Mouse (Mus musculus): ENCODE measurements around the gene Gm21860.

Gm21860 gene

DNA sequence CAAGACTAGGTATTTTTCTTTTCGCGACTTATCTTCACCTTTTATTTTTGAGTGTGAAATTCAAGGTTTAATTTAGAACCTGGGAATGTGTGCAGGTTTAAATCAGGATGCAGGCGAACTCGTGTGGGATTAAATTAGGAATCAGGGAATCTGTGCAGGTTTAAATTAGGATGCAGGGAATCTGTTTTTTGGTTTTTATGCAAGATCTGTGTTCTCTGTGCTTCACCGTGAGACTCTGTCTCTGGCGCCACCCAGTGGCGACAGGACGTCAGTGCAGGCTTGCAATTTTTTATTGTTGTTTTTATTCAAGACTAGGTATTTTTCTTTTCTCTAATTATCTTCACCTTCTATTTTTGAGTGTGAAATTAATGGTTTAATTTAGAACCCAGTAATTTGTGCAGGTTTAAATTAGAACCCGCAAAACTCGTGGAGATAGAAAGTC is 22.5 kb downstream of the Gm21860 start:
- WGBS = 55% methylated on average over 10 of the region's 10 CpGs

DNA sequence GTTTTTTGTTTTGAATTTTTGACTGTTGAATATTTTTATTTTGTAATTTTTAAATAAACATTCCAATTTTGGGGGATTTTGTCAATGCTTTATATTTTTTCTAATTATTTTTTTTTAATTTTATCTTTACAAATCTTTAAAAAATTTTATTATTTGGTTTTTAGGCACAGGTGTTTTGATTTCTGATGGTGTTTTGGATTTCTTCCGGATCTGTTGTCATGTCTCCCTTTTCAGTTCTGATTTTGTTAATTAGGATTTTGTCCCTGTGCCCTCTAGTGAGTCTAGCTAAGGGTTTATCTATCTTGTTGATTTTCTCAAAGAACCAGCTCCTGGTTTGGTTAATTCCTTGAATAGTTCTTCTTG is 23.0 kb downstream of the Gm21860 start:
- 68% methylated on average over 1 of the region's 1 CpGs for WGBS

DNA sequence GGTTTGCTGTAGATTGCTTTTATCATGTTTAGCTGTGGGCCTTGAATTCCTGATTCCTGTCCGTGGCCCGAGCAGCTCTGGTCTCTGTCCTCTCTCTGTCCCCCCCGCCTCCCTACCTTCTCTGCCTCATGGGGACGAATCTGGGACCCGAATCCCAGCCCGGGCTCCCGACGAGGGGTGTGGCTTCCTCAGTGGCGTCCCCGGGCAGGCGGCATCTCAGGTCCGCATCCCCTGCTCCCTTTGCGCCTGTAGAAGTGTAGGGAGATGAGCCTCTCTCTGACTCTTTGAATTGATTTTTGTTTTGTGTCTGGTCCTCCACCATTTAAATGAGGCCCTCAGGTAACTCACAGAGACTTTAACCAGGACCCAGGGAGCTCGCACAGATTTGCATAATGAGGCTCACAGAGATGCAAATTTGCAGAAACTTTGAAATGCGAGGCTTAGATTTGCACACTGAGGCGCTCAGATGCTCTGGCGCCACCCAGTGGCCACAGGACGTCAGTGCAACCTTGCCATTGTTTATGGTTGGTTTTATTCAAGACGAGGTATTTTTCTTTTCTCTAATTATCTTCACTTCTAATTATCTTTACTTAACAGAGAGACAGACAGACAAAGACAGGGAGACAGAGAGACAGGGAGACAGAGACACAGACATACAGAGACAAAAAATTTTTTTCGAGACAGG is 23.6 kb downstream of the Gm21860 start:
- WGBS = 66% methylated on average over 20 of the region's 20 CpGs

DNA sequence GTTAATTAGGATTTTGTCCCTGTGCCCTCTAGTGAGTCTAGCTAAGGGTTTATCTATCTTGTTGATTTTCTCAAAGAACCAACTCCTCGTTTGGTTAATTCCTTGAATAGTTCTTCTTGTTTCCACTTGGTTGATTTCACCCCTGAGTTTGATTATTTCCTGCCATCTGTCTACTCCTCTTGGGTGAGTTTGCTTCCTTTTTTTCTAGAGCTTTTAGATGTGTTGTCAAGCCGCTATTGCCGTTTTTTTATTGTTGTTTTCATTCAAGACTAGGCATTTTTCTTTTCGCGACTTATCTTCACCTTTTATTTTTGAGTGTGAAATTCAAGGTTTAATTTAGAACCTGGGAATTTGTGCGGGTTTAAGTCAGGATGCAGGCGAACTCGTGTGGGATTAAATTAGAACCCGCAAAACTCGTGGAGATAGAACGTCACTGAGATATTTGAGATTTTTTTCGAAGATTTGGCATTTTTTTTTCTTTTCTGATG is 24.8 kb downstream of the Gm21860 start:
- WGBS = 61% methylated on average over 12 of the region's 12 CpGs

DNA sequence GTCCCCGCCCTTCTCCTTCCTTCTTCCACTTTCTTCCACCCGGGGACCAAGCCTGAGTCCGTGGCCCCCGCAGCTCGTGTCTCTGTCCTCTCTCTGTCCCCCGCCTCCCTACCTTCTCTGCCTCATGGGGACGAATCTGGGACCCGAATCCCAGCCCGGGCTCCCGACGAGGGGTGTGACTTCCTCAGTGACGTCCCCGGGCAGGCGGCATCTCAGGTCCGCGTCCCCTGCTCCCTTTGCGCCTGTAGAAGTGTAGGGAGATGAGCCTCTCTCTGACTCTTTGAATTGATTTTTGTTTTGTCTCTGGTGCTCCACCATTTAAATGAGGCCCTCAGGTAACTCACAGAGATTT is 25.7 kb downstream of the Gm21860 start:
- 84% methylated on average over 17 of the region's 17 CpGs for WGBS

DNA sequence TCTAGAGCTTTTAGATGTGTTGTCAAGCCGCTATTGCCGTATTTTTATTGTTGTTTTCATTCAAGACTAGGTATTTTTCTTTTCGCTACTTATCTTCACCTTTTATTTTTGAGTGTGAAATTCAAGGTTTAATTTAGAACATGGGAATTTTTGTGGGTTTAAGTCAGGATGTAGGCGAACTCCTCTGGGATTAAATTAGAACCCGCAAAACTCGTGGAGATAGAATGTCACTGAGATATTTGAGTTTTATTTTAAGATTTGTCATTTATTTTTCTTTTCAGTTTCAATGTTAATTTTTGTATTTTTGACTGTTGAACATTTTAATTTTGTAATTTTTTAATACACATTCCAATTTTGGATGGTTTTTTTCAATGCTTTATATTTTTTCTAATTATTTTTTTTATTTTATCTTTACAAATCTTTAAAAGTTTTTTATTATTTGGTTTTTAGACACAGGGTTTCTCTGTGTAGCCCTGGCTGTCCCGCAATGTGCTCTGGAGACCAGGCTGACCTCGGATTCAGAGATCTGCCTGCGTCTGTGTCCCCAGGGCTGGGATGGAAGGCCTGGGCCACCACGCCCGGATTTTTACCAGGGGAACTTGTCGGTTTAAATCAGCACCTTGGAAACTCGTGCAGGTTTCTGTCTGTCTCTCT is 26.2 kb downstream of the Gm21860 start:
- 77% methylated on average over 13 of the region's 13 CpGs for WGBS

DNA sequence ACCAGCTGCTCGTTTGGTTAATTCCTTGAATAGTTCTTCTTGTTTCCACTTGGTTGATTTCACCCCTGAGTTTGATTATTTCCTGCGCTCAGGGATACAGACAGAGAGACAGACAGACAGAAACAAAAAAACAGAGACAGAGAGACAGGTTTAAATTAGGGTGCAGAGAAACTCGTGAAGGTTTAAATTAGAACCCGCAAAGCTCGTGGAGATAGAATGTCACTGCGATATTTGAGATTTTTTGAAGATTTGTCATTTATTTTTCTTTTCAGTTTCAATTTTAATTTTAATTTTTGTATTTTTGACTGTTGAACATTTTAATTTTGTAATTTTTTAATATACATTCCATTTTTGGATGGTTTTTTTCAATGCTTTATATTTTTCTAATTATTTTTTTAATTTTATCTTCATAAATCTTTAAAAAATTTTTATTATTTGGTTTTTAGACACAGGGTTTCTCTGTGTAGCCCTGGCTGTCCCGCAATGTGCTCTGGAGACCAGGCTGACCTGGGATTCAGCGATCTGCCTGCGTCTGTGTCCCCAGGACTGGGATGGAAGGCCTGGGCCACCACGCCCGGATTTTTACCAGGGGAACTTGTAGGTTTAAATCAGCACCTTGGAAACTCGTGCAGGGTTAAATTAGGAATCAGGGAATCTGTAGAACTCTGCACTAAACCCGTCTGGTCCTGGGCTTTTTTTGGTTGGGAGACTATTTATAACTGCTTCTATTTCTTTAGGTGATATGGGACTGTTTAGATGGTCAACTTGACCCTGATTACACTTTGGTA is 27.3 kb downstream of the Gm21860 start:
- 72% methylated on average over 13 of the region's 13 CpGs for WGBS

DNA sequence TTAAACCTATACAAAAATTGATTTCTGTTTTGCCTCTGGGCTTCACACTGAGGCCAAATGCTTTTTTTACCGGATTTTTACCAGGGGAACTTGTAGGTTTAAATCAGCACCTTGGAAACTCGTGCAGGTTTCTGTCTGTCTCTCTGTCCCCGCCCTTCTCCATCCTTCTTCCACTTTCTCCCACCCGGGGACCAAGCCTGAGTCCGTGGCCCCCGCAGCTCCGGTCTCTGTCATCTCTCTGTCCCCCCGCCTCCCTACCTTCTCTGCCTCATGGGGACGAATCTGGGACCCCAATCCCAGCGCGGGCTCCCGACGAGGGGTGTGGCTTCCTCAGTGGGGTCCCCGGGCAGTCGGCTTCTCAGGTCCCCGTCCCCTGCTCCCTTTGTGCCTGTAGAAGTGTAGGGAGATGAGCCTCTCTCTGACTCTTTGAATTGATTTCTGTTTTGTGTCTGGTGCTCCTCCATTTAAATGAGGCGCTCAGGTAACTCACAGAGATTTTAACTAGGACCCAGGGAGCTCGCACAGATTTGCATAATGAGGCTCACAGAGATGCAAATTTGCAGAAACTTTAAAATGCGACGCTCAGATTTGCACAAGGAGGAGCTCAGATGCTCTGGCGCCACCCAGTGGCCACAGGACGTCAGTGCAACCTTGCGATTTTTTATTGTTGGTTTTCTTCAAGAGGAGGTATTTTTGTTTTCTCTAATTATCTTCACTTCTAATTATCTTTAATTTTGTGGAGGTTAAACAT is 28.7 kb downstream of the Gm21860 start:
- 84% methylated on average over 23 of the region's 23 CpGs for WGBS

DNA sequence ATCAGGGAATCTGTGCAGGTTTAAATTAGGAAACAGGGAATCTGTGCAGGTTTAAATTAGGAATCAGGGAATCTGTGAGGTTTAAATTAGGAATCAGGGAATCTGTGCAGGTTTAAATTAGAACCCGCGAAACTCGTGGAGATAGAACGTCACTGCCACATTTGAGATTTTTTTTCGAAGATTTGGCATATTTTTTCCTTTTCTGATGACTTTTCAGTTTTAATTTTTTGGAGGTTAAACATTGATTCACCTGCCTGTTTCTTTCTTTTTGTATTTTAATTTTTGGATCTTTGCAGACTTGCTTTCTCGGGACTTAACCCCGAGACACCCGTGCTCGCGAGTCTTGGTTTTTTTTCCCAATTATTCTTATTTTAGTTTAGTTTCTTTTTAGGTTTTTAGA is 29.5 kb downstream of the Gm21860 start:
- 76% methylated on average over 10 of the region's 10 CpGs for WGBS

DNA sequence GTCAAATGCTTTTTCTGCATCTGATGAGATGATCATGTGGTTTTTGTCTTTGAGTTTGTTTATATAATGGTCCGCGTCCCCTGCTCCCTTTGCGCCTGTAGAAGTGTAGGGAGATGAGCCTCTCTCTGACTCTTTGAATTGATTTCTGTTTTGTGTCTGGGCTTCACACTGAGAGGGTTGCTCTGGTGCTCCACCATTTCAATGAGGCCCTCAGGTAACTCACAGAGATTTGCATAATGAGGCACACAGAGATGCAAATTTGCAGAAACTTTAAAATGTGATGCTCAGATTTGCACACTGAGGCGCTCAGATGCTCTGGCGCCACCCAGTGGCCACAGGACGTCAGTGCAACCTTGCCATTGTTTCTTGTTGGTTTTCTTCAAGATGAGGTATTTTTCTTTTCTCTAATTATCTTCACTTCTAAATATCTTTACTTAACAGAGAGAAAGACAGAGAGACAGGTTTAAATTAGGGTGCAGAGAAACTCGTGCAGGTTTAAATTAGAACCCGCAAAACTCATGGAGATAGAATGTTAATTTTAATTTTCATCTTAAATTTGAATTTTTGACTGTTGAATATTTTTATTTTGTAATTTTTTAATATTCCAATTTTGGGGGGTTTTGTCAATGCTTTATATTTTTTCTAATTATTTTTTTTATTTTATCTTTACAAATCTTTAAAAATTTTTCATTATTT is 30.5 kb downstream of the Gm21860 start:
- 57% methylated on average over 8 of the region's 8 CpGs for WGBS

DNA sequence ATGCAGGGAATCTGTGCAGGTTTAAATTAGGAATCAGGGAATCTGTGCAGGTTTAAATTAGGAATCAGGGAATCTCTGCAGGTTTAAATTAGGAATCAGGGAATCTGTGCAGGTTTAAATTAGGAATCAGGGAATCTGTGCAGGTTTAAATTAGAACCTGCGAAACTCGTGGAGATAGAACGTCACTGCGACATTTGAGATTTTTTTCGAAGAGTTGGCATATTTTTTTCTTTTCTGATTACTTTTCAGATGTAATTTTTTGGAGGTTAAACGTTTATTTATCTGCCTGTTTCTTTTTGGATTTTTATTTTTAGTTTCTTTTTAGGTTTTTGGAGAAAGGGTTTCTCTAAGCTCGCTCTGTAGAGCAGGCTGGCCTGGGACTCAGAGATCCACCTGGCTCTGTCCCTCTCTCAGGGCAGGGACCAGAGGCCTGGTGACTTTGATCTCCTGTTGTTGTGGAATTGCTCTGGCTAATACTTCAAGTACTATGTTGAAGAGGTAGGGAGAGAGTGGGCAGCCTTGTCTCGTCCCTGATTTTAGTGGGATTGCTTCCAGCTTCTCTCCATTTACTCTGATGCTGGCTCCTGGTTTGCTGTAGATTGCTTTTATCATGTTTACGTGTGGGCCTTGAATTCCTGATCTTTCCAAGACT is 31.2 kb downstream of the Gm21860 start:
- 63% methylated on average over 9 of the region's 9 CpGs for WGBS

DNA sequence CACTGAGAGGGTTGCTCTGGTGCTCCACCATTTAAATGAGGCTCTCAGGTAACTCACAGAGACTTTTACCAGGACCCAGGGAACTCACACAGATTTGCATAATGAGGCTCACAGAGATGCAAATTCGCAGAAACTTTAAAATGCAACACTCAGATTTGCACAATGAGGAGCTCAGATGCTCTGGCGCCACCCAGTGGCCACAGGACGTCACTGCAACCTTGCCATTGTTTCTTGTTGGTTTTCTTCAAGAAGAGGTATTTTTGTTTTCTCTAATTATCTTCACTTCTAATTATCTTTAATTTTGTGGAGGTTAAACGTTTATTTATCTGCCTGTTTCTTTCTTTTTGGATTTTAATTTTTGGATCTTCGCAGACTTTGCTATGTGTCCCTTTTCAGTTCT is 34.1 kb downstream of the Gm21860 start:
- whole genome bisulfite sequencing = 45% methylated on average over 5 of the region's 5 CpGs

DNA sequence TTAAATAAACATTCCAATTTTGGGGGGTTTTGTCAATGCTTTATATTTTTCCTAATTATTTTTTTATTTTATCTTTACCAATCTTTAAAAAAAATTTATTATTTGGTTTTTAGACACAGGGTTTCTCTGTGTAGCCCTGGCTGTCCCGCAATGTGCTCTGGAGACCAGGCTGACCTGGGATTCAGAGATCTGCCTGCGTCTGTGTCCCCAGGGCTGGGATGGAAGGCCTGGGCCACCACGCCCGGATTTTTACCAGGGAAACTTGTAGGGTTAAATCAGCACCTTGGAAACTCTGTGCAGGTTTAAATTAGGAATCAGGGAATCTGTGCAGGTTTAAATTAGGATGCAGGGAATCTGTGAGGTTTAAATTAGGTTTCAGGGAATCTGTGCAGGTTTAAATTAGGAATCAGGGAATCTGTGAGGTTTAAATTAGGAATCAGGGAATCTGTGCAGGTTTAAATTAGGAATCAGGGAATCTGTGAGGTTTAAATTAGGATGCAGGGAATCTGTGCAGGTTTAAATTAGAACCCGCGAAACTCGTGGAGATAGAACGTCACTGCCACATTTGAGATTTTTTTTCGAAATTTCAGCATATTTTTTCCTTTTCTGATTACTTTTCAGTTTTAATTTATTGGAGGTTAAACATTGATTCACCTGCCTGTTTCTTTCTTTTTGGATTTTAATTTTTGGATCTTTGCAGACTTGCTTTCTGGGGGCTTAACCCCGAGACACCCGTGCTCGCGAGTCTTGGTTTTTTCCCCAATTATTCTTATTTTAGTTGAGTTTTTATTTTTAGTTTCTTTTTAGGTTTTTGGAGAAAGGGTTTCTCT is 35.0 kb downstream of the Gm21860 start:
- 79% methylated on average over 13 of the region's 13 CpGs for WGBS

DNA sequence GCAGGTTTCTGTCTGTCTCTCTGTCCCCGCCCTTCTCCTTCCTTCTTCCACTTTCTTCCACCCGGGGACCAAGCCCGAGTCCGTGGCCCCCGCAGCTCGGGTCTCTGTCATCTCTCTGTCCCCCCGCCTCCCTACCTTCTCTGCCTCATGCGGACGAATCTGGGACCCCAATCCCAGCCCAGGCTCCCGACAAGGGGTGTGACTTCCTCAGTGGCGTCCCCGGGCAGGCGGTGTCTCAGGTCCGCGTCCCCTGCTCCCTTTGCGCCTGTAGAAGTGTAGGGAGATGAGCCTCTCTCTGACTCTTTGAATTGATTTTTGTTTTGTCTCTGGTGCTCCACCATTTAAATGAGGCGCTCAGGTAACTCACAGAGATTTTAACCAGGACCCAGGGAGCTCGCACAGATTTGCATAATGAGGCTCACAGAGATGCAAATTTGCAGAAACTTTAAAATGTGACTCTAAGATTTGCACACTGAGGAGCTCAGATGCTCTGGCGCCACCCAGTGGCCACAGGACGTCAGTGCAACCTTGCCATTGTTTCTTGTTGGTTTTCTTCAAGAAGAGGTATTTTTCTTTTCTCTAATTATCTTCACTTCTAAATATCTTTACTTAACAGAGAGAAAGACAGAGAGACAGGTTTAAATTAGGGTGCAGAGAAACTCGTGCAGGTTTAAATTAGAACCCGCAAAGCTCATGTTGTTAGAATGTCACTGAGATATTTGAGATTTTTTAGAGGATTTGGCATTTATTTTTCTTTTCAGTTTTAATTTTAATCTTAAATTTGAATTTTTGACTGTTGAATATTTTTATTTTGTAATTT is 35.8 kb downstream of the Gm21860 start:
- 82% methylated on average over 22 of the region's 22 CpGs for WGBS

DNA sequence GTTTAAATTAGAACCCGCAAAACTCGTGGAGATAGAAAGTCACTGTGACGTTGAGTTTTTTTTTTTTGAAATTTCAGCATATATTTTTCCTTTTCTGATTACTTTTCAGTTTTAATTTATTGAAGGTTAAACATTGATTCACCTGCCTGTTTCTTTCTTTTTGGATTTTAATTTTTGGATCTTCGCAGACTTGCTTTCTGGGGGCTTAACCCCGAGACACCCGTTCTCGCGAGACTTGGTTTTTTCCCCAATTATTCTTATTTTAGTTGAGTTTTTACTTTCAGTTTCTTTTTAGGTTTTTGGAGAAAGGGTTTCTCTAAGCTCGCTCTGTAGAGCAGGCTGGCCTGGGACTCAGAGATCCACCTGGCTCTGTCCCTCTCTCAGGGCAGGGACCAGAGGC is 36.6 kb downstream of the Gm21860 start:
- WGBS = 78% methylated on average over 9 of the region's 9 CpGs

DNA sequence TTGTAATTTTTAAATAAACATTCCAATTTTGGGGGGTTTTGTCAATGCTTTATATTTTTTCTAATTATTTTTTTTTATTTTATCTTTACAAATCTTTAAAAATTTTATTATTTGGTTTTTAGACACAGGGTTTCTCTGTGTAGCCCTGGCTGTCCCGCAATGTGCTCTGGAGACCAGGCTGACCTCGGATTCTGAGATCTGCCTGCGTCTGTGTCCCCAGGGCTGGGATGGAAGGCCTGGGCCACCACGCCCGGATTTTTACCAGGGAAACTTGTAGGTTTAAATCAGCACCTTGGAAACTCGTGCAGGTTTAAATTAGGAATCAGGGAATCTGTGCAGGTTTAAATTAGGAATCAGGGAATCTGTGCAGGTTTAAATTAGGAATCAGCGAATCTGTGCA is 37.1 kb downstream of the Gm21860 start:
- WGBS = 66% methylated on average over 7 of the region's 7 CpGs
